Mouse (Mus musculus) monocyte, adult 5-6 weeks (primary cell): ENCODE results near the gene Slco4a1. TPM values are rescaled to one million over a fixed set of nuclear protein-coding genes. Genes with fewer than 3 reads are reported as not detected.

Experiments used
- ATAC-seq: fragments of 153-309, 156-312 bp; replicated peaks from 2 replicates; pipeline ENCODE4 v1.8.0; 2017; ENCODE audit warnings: mild to moderate bottlenecking; ENCODE audit not compliant: low TSS enrichment, insufficient number of reproducible peaks, severe bottlenecking, poor library complexity, low FRiP score
- total RNA-seq: library from RNA; stranded (forward); fragments of 200-1000, 200-491, 200-594 nt; gene quantifications from 3 replicates; pipeline ENCODE4 v1.2.3, GENCODE M21; 2017

Gene Slco4a1
- 0.43 to 3.4 TPM (median 1.7 TPM) in 3 replicates for total RNA-seq

GRCm38 (mm10) chr2:180455723-180456698 is at the start of gene Slco4a1:
Gene Slco4a1, plus strand, starts transcription at chr2:180456245.
- ATAC-seq = peak; percentile 72

GRCm38 (mm10) chr2:180408410-180408809 is 47.6 kb upstream of the Slco4a1 start:
- ATAC-seq = no peak

GRCm38 (mm10) chr2:180410432-180410831 is 45.6 kb upstream of the Slco4a1 start:
- ATAC-seq = no peak

- ATAC-seq = no peak
Measured at GRCm38 (mm10) chr2:180411013-180411412, 45.0 kb upstream of the Slco4a1 start.

- ATAC-seq = no peak
Measured at GRCm38 (mm10) chr2:180415627-180416026, 40.4 kb upstream of the Slco4a1 start.

- no peak for ATAC-seq
Measured at GRCm38 (mm10) chr2:180417731-180418130, 38.3 kb upstream of the Slco4a1 start.

GRCm38 (mm10) chr2:180420641-180421040 is 35.4 kb upstream of the Slco4a1 start:
- ATAC-seq = no peak

- no peak for ATAC-seq
Measured at GRCm38 (mm10) chr2:180425115-180425514, 30.9 kb upstream of the Slco4a1 start.

- ATAC-seq = no peak
Measured at GRCm38 (mm10) chr2:180427073-180427472, 29.0 kb upstream of the Slco4a1 start.

- no peak for ATAC-seq
Measured at GRCm38 (mm10) chr2:180428331-180428730, 27.7 kb upstream of the Slco4a1 start.

GRCm38 (mm10) chr2:180430648-180431047 is 25.4 kb upstream of the Slco4a1 start:
- ATAC-seq = no peak

- ATAC-seq = peak; percentile 40; the same call in 1 of the 2 replicates
Measured at GRCm38 (mm10) chr2:180432042-180432668, 23.9 kb upstream of the Slco4a1 start.

- ATAC-seq = no peak
Measured at GRCm38 (mm10) chr2:180432751-180433150, 23.3 kb upstream of the Slco4a1 start.

- no peak for ATAC-seq
Measured at GRCm38 (mm10) chr2:180433350-180433749, 22.7 kb upstream of the Slco4a1 start.

- no peak for ATAC-seq
Measured at GRCm38 (mm10) chr2:180435341-180435926, 20.6 kb upstream of the Slco4a1 start.

GRCm38 (mm10) chr2:180437149-180437864 is 18.7 kb upstream of the Slco4a1 start:
- ATAC-seq = no peak

GRCm38 (mm10) chr2:180439791-180440190 is 16.3 kb upstream of the Slco4a1 start:
- ATAC-seq = no peak

- no peak for ATAC-seq
Measured at GRCm38 (mm10) chr2:180440596-180441332, 15.3 kb upstream of the Slco4a1 start.
